Mouse (Mus musculus) cerebral cortex, adult 2 months (tissue): ENCODE results near the gene Adgrv1.

ENCODE experiments used
- WGBS: fragments of 180-500 bp; shearing (Covaris S2); methylation state at CpG from one replicate; pipeline ENCODE4 v1.1.7; 2018; 5-methylcytosine and 5-hydroxymethylcytosine counted together

The Adgrv1 gene

GRCm38 (mm10) chr13:81402826-81403225 lies 230.1 kb downstream of the Adgrv1 start:
- WGBS, result 93% methylated on average over 3 of the region's 3 CpGs

- 57% methylated on average over 2 of the region's 2 CpGs for WGBS
Observed at GRCm38 (mm10) chr13:81402191-81402590, 230.8 kb downstream of the Adgrv1 start.

GRCm38 (mm10) chr13:81401742-81402141 lies 231.2 kb downstream of the Adgrv1 start:
- 78% methylated on average over 1 of the region's 1 CpGs for WGBS

- 68% methylated on average over 4 of the region's 4 CpGs for WGBS
Observed at GRCm38 (mm10) chr13:81385597-81386362, 247.2 kb downstream of the Adgrv1 start.

GRCm38 (mm10) chr13:81381835-81382234 lies 251.1 kb downstream of the Adgrv1 start:
- WGBS, result 84% methylated on average over 4 of the region's 4 CpGs

GRCm38 (mm10) chr13:81370801-81371456 lies 262.0 kb downstream of the Adgrv1 start:
- 81% methylated on average over 5 of the region's 5 CpGs for WGBS

- WGBS, result 88% methylated on average over 6 of the region's 6 CpGs
Observed at GRCm38 (mm10) chr13:81370196-81370595, 262.8 kb downstream of the Adgrv1 start.

- 87% methylated on average over 2 of the region's 2 CpGs for WGBS
Observed at GRCm38 (mm10) chr13:81369564-81369963, 263.4 kb downstream of the Adgrv1 start.

GRCm38 (mm10) chr13:81368987-81369386 lies 264.0 kb downstream of the Adgrv1 start:
- 67% methylated on average over 4 of the region's 4 CpGs for WGBS

GRCm38 (mm10) chr13:81367681-81368376 lies 265.1 kb downstream of the Adgrv1 start:
- 84% methylated on average over 4 of the region's 4 CpGs for WGBS

- WGBS, result 97% methylated on average over 2 of the region's 2 CpGs
Observed at GRCm38 (mm10) chr13:81360338-81360737, 272.6 kb downstream of the Adgrv1 start.

GRCm38 (mm10) chr13:81358766-81359165 lies 274.2 kb downstream of the Adgrv1 start:
- WGBS, result 48% methylated on average over 1 of the region's 1 CpGs

GRCm38 (mm10) chr13:81358365-81358764 lies 274.6 kb downstream of the Adgrv1 start:
- WGBS, result 67% methylated on average over 4 of the region's 4 CpGs

- WGBS, result 85% methylated on average over 3 of the region's 3 CpGs
Observed at GRCm38 (mm10) chr13:81357215-81357614, 275.7 kb downstream of the Adgrv1 start.

- 89% methylated on average over 5 of the region's 5 CpGs for WGBS
Observed at GRCm38 (mm10) chr13:81354587-81354986, 278.4 kb downstream of the Adgrv1 start.

GRCm38 (mm10) chr13:81352296-81352695 lies 280.7 kb downstream of the Adgrv1 start:
- 78% methylated on average over 11 of the region's 11 CpGs for WGBS

- 68% methylated on average over 14 of the region's 14 CpGs for WGBS
Observed at GRCm38 (mm10) chr13:81351462-81352155, 281.3 kb downstream of the Adgrv1 start.

- 88% methylated on average over 15 of the region's 15 CpGs for WGBS
Observed at GRCm38 (mm10) chr13:81347261-81347980, 285.5 kb downstream of the Adgrv1 start.

GRCm38 (mm10) chr13:81342987-81343596 lies 289.9 kb downstream of the Adgrv1 start:
- 87% methylated on average over 2 of the region's 2 CpGs for WGBS

- WGBS, result 67% methylated on average over 1 of the region's 1 CpGs
Observed at GRCm38 (mm10) chr13:81335241-81335640, 297.7 kb downstream of the Adgrv1 start.

GRCm38 (mm10) chr13:81332018-81332417 lies 300.9 kb downstream of the Adgrv1 start:
- 60% methylated on average over 3 of the region's 3 CpGs for WGBS
